Mouse (Mus musculus): ENCODE measurements around the gene Ptger4. TPM values are rescaled to one million over a fixed set of nuclear protein-coding genes. Genes with fewer than 3 reads are reported as not detected.

Ptger4 gene
- polyA plus RNA-seq, 1 experiment = 0.17 TPM

DNA sequence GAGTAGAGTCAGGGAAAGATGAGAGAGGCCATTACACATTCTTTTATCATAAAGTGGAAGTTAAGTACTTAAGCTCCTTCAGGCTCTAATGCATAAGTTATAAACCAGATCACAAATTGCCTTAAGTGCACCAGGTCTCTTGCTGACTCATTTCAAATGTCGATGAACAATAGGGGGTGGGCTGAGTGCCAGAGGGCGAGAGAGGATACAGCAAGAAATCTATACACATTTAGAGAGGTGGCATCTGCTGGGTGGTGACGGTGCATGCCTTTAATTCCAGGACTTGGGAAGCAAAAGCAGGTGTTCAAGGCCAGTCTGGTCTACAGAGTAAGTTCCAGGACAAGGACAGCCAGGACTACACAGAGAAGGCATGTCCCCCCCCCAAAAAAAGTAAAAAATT lies 22.1 kb upstream of the Ptger4 start:
- H3K36me3 ChIP-seq (ENCODE audit: control insufficient read depth, insufficient read depth, low read length) = no peaks in the 10 kb centered on the region
- no peaks in the 10 kb centered on the region for H3K4me1 ChIP-seq (ENCODE audit: control insufficient read depth, insufficient read depth, low read length)
- H3K4me3 ChIP-seq (ENCODE audit: control insufficient read depth, low read depth, low read length) = no peak overlapping the region
- H3K27me3 ChIP-seq (ENCODE audit: control insufficient read depth, insufficient read depth, low read length) = no peaks in the 10 kb centered on the region
- H3K27ac ChIP-seq (ENCODE audit: control insufficient read depth, insufficient read depth, low read depth, low read length) = no peak overlapping the region
- TF ChIP-seq CTCF (IDR thresholded peaks at IDR 0.05; ENCODE audit: control insufficient read depth, insufficient read depth, insufficient replicate concordance, low read depth, low read length) (no peak), POLR2A (IDR thresholded peaks at IDR 0.05; ENCODE audit: control insufficient read depth, low read depth, low read length) (no peak)

DNA sequence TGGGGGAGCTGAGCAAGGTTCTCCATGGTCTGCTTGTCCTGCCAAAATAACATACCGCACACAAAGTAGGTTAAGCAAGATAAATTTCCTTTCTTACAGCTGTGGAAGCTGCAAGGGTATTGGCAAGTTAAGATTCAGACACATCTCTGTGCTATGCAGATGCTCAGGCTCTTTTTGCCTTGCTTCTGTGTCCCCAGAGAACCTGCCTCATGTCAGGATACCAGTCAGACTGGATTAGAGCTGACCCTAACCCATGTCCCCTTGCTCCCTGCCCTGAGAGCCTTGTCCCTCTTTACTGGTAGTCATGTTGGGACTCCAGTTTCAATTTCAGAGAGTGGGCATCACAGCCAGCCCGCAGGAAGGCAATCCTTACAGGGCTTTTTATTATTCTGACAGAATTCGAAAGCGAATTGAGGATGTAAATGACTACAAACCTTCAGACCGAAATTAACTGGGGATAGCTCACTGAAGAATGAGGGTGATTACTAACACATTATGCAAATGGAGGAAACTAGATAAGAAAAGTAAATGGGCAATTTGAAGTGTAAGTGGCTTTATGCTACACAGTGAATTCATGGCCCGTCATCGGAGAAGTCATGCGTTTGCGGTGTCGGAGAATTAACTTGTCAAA lies 19.0 kb upstream of the Ptger4 start:
- Histone ChIP-seq H3K27ac (ENCODE audit: control insufficient read depth, insufficient read depth, low read depth, low read length) (no peak overlapping the region), H3K4me3 (ENCODE audit: control insufficient read depth, low read depth, low read length) (no peak overlapping the region), H3K27me3 (ENCODE audit: control insufficient read depth, insufficient read depth, low read length) (no peaks in the 10 kb centered on the region), H3K4me1 (ENCODE audit: control insufficient read depth, insufficient read depth, low read length) (peaks cover 2% of the 10 kb centered on the region; the same call in 1 of the 2 replicates), H3K36me3 (ENCODE audit: control insufficient read depth, insufficient read depth, low read length) (no peaks in the 10 kb centered on the region)
- TF ChIP-seq CTCF (IDR thresholded peaks at IDR 0.05; ENCODE audit: control insufficient read depth, insufficient read depth, insufficient replicate concordance, low read depth, low read length) = no peak
- no peak for TF ChIP-seq POLR2A (IDR thresholded peaks at IDR 0.05; ENCODE audit: control insufficient read depth, low read depth, low read length)

DNA sequence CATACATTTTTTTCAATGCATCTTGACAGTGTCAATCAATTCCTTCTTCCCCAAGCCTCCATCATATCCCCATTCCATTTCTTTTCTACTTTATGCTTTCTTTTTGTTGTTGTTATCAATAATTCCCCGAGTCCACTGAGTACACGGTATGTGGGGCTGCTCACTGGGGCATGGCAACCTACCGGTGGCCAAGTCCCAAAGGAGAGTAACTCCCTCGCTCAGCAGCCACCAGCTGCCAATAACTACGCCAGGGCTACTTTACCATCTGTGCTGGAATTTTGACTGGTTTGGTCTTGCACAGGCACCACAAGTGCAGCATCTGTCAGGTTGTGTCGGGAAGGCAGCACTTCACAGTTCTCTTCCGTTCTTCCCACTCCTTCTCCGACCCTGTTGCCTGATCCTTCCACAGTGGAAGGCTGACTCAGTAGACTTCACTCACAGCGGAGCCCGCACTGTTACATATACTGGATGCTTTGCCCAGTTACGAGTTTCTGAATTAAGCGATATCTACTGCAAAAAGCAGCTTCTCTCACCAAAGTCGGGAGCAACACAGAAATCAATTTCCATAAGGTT lies 18.2 kb upstream of the Ptger4 start:
- Histone ChIP-seq H3K27me3 (ENCODE audit: control insufficient read depth, insufficient read depth, low read length) (no peaks in the 10 kb centered on the region), H3K36me3 (ENCODE audit: control insufficient read depth, insufficient read depth, low read length) (no peaks in the 10 kb centered on the region), H3K27ac (ENCODE audit: control insufficient read depth, insufficient read depth, low read depth, low read length) (no peak overlapping the region), H3K4me3 (ENCODE audit: control insufficient read depth, low read depth, low read length) (no peak overlapping the region), H3K4me1 (ENCODE audit: control insufficient read depth, insufficient read depth, low read length) (peaks cover 2% of the 10 kb centered on the region; the same call in 1 of the 2 replicates)
- no peak for TF ChIP-seq POLR2A (IDR thresholded peaks at IDR 0.05; ENCODE audit: control insufficient read depth, low read depth, low read length)
- no peak for TF ChIP-seq CTCF (IDR thresholded peaks at IDR 0.05; ENCODE audit: control insufficient read depth, insufficient read depth, insufficient replicate concordance, low read depth, low read length)

DNA sequence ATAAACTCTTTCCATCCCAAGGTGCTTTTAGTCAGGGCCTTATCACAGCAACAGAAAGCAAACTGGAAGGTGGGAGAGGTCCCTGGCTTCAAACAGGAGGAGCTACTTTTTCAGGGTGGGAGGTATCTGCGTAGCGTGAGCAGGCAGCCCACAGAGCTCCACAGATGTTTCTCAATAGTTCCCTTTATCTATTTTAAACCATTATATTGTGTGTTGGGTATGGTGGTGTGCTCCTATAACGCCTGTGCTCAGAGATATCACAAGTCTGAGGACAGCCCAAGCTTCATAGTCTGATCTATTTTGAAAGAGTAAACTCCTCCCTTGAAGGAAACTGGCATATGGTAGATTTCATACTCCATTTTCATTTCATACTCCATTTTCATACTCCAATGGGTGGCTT lies 17.0 kb upstream of the Ptger4 start:
- Histone ChIP-seq H3K27me3 (ENCODE audit: control insufficient read depth, insufficient read depth, low read length) (no peaks in the 10 kb centered on the region), H3K36me3 (ENCODE audit: control insufficient read depth, insufficient read depth, low read length) (no peaks in the 10 kb centered on the region), H3K4me3 (ENCODE audit: control insufficient read depth, low read depth, low read length) (no peak overlapping the region), H3K4me1 (ENCODE audit: control insufficient read depth, insufficient read depth, low read length) (peaks cover 2% of the 10 kb centered on the region; the same call in 1 of the 2 replicates), H3K27ac (ENCODE audit: control insufficient read depth, insufficient read depth, low read depth, low read length) (no peak overlapping the region)
- TF ChIP-seq POLR2A (IDR thresholded peaks at IDR 0.05; ENCODE audit: control insufficient read depth, low read depth, low read length) = no peak
- TF ChIP-seq CTCF (IDR thresholded peaks at IDR 0.05; ENCODE audit: control insufficient read depth, insufficient read depth, insufficient replicate concordance, low read depth, low read length) = no peak

DNA sequence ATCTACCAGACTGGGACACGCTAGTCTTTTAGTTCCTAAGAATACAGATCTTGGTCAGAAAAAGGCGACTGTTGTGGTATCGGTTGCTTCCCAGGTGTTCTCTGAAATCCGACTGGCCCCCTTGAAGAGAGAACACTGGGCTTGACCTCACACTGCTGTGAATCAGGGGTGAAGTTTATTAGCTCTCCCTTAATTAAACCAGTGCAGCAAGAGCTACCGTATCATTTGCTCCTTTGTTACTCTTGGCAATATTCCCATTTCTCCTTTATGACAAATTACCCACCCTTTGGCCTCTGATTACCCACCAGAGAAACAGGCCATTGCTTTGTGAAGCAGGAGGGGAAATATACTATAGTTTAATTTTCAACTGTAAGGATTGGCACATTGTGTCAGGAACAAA lies 16.2 kb upstream of the Ptger4 start:
- no peaks in the 10 kb centered on the region for H3K36me3 ChIP-seq (ENCODE audit: control insufficient read depth, insufficient read depth, low read length)

DNA sequence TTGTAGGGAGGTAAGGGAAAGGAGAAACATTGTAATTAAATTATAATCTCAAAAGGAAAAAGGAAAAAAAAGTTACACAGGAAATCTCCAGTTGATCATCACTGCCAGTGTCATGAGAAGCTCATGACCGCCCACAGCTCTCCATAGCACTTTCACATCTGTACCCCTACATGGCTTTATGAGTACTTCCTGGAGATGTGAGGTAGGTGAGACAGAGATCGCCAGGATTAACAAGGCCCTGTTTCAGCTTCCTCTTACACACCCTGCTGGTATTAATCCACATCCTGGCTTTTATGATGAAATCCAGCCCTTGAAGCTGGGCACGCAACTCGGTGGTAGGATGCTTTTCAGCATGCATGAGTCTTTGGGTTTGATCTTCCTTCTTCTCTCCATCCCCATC lies 6.2 kb upstream of the Ptger4 start:
- Histone ChIP-seq H3K4me1 (ENCODE audit: control insufficient read depth, insufficient read depth, low read length) (peaks cover 2% of the 10 kb centered on the region; the same call in 1 of the 2 replicates), H3K27ac (ENCODE audit: control insufficient read depth, insufficient read depth, low read depth, low read length) (no peak overlapping the region), H3K4me3 (ENCODE audit: control insufficient read depth, low read depth, low read length) (no peak overlapping the region), H3K27me3 (ENCODE audit: control insufficient read depth, insufficient read depth, low read length) (no peaks in the 10 kb centered on the region), H3K36me3 (ENCODE audit: control insufficient read depth, insufficient read depth, low read length) (no peaks in the 10 kb centered on the region)
- TF ChIP-seq CTCF (IDR thresholded peaks at IDR 0.05; ENCODE audit: control insufficient read depth, insufficient read depth, insufficient replicate concordance, low read depth, low read length) (no peak), POLR2A (IDR thresholded peaks at IDR 0.05; ENCODE audit: control insufficient read depth, low read depth, low read length) (no peak)

More for the DNA sequence above, 16.2 kb upstream of the Ptger4 start:
- Histone ChIP-seq H3K4me3 (ENCODE audit: control insufficient read depth, low read depth, low read length) (no peak overlapping the region), H3K27me3 (ENCODE audit: control insufficient read depth, insufficient read depth, low read length) (no peaks in the 10 kb centered on the region), H3K4me1 (ENCODE audit: control insufficient read depth, insufficient read depth, low read length) (peaks cover 2% of the 10 kb centered on the region; the same call in 1 of the 2 replicates), H3K27ac (ENCODE audit: control insufficient read depth, insufficient read depth, low read depth, low read length) (no peak overlapping the region)
- TF ChIP-seq POLR2A (IDR thresholded peaks at IDR 0.05; ENCODE audit: control insufficient read depth, low read depth, low read length) (no peak), CTCF (IDR thresholded peaks at IDR 0.05; ENCODE audit: control insufficient read depth, insufficient read depth, insufficient replicate concordance, low read depth, low read length) (no peak)

DNA sequence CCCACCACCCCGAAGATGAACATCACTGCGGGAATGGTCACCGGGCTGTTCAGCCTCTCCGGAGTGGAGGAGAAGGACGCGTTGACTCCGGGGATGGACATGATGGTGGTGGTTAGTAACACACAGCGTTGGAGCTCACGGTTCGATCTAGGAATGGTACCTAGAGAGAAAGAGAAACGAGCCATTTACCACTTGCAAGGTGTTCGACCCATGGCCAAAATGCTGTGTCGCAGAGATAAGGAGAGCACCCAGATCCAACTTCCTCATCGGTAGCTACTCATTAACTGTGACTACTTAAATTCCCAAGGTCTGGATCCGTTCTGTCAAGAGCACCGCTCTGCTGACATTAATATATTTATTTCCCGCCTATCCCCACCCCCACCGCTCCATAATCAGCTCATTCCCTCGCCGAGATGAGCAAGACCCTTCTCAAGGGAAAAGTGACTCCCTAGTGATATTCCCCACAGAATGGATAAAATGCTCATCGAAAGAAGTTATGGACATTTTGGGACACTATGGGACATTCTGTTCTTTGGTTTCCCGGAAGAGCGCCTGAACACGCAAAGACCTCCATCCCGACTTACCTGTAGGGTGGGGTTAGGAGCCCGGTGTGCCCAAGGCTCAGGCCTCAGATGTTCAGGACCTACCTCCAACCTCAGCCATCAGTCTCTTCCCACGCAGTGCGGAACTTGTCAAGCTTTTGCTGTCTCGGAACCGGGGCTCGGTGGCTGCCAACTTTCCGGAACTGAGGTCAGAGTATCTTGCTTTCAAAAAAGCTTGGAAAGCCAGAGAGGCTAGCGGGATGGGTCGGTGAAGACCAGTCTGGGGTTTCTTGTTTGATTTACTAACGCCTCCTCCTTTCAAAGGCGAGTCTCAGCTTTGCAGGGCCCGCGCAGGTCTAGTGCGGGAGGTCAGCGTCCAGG lies 690 bp downstream of the Ptger4 start:
- H3K27ac ChIP-seq (ENCODE audit: control insufficient read depth, insufficient read depth, low read depth, low read length) = no peak overlapping the region

More for the DNA sequence above, 690 bp downstream of the Ptger4 start:
- TF ChIP-seq CTCF (IDR thresholded peaks at IDR 0.05; ENCODE audit: control insufficient read depth, insufficient read depth, insufficient replicate concordance, low read depth, low read length) = no peak
- TF ChIP-seq POLR2A (IDR thresholded peaks at IDR 0.05; ENCODE audit: control insufficient read depth, low read depth, low read length) = no peak
- H3K36me3 ChIP-seq (ENCODE audit: control insufficient read depth, insufficient read depth, low read length) = no peaks in the 10 kb centered on the region
- H3K4me1 ChIP-seq (ENCODE audit: control insufficient read depth, insufficient read depth, low read length) = peaks cover 25% of the 10 kb centered on the region
- no peaks in the 10 kb centered on the region for H3K27me3 ChIP-seq (ENCODE audit: control insufficient read depth, insufficient read depth, low read length)
- peak overlapping the region; percentile 90 for H3K4me3 ChIP-seq (ENCODE audit: control insufficient read depth, low read depth, low read length)

Data from testis, adult 2 months (tissue).